Mouse (Mus musculus) ovary, adult 18-20 months (tissue): ENCODE measurements around the gene Tmem132a.

Experiments used
- DNase-seq: peaks from one replicate; pipeline ENCODE4 v3.0.0; 2022; ENCODE audit warnings: low spot score, mixed read lengths

Tmem132a gene

DNA sequence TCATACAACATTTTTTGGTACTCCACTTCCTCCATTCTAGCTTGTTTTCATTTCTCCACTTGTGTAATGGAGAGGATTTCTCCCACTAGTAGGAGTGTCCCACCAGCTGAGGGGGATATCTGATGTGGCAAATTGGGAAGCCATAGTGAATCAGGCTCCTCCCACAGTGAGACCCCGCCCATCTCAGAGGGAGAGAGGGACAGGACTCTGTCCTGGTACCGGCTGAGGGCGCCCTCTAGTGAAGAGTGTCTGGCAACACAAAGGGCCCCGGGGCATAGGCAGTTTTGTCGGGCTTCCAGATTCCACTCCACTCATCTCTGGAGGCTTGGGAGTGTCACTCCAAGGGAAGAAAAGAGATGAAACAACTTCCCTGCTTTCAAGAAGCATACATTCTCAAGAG, 38.3 kb downstream of the Tmem132a start:
- DNase-seq = peak; percentile 24

GRCm38 (mm10) chr19:10829436-10830175, 40.1 kb downstream of the Tmem132a start, which contains the start of gene Cd6:
Gene Cd6, minus strand, starts transcription at chr19:10830058.
- no peak for DNase-seq

DNA sequence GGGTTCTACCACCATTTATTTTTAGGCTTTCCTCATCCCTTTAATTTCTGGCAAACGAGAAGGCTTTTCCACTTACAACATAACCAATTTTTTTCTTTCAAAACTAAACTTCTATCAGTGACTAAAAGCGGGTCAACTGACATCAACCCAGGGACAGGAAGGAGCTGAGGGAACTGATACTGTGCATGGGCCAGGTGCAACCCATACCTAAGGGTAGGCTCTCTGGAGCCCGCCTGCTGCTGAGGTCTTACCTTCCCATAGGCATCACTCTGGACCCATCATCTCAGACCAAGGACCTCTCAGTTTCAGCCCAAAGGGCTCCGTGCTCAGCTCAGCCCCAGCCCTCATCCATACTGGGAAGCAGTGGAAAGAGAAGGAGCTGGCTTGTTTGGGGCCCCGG, 41.4 kb downstream of the Tmem132a start:
- DNase-seq = no peak

GRCm38 (mm10) chr19:10824061-10824460, 45.7 kb downstream of the Tmem132a start:
- no peak for DNase-seq

- DNase-seq = no peak
Observed at GRCm38 (mm10) chr19:10822534-10822933, 47.2 kb downstream of the Tmem132a start.

DNA sequence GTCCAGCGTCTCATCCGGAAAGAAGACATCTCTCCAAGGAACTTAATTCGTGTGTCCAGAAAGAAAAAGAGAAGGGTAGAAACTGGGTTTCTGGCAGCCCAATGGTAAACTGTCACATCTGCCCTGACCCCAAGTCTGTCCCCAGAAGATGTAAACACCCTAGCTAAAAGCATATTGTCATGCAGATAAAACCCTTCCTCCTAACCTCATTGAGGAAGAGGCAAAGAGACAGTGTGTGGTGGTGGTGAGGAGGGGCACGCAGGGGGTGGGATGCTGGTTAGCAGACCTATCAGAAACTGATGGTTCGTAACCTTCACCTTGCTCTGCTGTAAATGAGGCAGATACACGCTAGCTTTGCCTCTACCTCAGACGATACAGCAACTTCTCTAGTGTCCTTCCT, 48.4 kb downstream of the Tmem132a start:
- DNase-seq = no peak

- peak; percentile 60 for DNase-seq
Observed at GRCm38 (mm10) chr19:10818217-10818946, 51.4 kb downstream of the Tmem132a start.

GRCm38 (mm10) chr19:10816462-10816861, 53.3 kb downstream of the Tmem132a start:
- DNase-seq = no peak

DNA sequence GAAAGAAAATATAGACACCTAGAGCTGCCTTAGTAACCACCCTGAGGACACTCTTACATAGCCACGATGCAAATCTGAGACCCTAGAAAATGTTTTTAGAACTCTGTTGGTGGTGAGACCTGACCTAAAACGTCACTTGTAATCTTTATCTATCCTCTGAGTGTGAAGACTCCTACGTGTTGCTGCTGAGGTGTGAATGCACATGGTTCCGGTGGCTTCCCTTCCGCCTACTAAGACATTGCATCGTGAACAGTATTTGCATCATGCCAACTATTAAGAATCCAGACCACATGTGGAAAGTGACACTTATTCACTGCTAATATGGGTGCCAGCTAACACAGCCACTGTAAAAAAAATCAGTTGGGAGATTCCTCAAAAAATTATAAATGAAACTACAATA, 53.9 kb downstream of the Tmem132a start:
- DNase-seq = no peak

DNA sequence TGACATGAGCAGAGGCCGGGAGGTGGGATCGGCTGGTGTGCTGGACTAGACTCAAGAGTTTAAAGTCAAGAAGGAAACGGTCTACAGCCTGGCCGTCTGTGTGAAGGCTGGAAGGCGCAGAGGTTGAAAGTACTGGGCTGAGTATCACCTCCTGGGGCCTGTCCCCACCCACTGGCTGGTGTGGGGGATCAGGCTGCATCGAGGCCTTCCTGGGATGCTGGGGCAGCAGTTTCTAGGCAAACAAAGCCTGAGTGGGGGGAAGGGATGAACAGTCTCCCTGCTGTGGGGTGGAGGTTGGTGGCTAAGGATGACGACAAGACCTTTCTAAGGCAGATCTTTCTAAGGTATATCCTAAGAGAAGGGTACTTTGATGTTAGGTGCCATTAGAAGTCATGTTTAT, 55.8 kb downstream of the Tmem132a start:
- DNase-seq = no peak

GRCm38 (mm10) chr19:10813039-10813438, 56.7 kb downstream of the Tmem132a start:
- no peak for DNase-seq

DNA sequence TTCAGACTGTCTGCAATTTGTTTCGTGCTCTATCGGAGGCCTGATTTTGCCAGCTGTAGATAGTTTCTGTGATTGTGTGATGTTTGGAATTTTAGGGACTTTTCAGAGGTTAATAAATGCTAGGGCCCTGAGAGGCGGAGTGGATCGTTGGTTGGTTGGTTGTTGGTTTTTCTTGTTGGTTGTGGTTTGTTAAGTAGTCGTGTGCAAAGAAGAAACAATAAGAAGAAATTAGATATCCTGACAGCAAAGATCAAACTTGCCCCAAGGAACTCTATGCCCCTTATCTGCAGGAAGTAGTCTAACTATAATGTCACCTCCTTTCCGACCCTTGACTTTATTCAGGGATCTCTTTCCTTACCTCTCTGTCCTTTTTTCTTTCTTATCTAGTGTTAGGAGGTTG, 58.3 kb downstream of the Tmem132a start:
- DNase-seq = no peak

- DNase-seq = no peak
Observed at GRCm38 (mm10) chr19:10810176-10810492, 59.6 kb downstream of the Tmem132a start.

GRCm38 (mm10) chr19:10809428-10810175, 60.1 kb downstream of the Tmem132a start:
- DNase-seq = no peak

DNA sequence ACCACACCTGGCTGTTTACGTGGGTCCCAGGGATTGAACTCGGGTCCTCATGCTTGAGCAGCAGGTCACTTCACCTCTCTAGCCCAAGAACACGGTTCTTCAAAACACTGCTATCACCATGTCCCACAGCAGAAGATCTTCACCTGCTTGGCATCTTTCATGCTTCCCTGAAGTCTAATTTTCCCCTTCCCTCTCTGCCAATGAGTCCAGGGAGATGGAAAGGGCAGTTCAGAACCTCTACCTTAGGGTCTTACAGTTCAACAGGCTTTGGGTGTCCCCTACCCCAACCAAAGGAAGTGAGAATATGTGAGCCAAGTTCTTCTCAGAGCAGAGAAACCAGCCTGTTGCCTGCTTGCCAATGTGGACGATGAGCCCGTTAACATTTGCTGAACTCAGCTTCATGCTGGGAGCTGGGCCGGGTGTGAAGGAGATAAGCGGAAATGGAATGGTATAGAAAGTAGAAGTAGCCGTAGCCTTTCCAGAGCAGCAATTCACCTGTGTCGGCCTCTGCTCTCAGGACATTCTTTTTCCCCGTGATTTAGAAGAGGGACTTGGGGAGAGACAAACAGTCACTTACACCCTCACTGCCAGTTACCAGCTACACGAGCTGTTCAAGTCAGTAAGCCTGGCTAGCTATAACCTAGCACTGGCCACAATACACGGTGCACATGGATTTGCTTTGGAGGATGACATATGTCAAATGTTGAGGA, 61.1 kb downstream of the Tmem132a start:
- DNase-seq = no peak
